Mouse (Mus musculus) retina, embryonic 14.5 days (tissue): ENCODE results near the gene Mtrex.
A peak's percentile ranks its signal among the peaks of the same experiment; 100 is the strongest.

ENCODE experiments used
- DNase-seq: peaks from one replicate; pipeline ENCODE4 v3.0.0-alpha.2; 2015; ENCODE audit warnings: low spot score

The Mtrex gene

DNA sequence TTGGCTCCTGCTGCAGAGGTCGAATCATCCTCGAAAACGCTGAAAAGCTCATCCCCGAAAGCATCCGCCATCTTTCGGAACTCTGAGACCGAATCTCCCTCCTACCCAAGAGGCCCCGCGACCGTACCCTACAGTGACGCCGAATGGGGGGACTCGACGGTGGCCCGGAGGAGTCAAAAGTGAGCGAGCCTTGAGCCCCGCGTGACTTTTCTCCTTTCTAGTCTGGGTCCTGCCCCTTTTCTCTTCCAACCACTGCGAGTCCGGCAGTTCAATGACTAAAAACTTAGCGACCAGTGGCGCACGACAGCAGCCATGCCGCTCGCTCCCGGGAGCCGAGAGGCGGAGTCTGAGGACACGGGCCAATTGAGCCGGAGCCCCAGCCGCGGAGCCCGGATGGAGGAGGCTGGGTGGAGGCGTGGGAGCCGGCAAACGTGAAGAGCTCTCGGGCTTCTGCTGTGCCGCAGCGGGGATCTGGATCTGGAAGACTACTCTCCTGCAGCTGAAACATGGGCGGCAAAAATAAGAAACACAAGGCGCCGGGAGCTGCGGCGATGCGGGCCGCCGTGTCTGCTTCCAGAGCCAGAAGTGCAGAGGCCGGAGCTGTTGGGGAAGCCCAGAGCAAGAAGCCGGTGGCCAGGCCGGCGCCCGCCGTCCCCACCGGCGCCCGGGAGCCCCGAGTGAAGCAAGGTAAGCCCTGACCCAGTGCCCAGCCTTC is at the start of gene Mtrex, which contains the start of gene Dhx29:
TSS of gene Mtrex (minus strand) at position 112 of the 715 bp plus-strand sequence.
TSS of gene Dhx29 (plus strand) at position 168 of the 715 bp plus-strand sequence.
- peak; percentile 98 for DNase-seq

DNA sequence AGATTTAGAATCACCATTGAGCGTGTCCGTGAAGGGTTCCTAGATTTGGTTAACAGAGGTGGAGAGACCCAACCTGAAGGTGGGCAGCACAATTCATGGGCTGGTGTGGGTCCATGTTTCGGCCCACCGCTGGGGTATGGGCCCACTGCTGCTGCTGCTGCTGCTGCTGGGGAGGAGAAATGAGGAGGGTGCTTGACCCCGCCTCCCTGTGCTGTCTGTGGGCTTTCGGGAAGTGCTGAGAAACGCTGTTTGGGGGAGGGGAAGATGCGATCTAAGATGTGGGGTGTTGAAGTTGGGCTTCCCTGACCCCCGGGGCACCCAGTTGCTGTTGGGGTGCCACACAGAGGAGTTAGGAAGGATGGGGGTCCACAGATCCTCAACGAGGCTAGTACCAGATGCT is 49.5 kb upstream of the Mtrex start:
- DNase-seq, result no peak

DNA sequence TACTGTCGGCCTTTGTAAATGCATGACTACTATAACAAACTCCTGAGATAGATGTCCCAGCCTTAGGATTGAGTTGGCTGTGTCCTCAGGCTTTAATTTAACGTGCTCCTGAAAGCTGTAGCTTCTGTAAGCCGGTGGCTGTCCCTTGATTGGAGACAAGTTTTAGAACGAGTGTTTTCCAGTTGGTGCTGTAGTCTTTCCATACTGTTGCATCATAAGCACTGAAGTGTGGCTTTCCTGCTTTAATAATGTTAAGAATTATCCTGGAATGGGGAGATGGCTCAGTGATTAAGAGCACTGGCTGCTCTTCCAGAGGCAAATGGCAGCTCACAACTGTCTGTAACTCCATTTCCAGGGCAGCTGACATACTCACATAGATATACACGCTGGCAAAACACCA is 40.1 kb upstream of the Mtrex start:
- DNase-seq, result no peak

DNA sequence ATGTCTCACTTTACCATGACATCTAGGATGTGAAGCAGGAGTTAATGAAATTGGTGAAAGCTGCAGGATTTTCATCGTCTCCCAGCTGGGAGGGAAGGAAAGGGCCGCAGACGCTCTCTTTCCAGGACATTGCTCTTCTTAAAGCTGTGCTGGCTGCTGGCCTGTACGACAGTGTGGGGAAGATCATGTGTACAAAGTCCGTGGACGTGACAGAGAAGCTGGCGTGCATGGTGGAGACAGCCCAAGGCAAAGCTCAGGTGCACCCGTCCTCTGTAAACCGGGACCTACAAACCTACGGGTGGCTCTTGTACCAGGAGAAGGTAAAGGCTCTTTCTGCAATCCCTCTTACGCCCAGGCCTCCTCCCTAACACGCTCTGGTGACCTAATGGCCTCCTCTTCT is 37.2 kb upstream of the Mtrex start:
- DNase-seq, result no peak

DNA sequence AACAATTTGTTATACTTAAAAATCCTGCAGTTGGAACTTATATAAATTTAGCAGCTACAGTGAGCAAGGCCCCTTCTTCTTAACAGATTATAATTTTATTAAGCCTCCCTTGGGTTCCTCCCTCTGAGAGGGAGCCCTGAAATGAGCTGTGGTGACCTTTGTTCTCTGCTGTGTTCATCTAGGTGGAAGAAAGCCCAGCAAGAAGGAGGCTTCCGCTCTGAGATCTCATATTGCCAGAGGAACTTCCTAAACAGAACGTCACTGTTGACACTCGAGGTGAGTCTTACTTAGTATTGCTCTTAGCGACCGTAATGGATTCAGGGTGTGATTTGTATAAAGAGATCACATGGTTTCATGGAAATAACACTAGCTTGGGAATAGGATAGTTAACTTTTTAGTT is 35.9 kb upstream of the Mtrex start:
- DNase-seq, result no peak

DNA sequence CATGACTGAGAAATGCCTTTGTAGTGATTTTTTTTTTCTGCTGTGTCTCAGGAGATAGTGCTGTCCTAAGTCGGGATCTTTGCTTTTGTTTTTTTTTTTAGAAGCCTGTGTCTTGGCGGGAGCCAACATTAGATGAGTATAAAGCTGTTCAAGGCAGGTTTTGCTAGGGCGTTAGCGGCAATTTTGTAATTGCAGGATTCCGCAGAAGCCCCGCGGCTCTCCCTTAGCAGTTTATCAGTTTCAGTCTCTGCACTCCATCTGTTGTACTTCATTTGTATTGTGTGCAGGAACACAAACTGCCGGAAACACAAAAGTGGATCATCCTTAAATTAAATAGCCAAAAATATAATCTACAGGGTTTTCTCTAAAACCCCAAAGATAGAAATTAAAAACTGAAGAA is 26.9 kb upstream of the Mtrex start:
- no peak for DNase-seq

DNA sequence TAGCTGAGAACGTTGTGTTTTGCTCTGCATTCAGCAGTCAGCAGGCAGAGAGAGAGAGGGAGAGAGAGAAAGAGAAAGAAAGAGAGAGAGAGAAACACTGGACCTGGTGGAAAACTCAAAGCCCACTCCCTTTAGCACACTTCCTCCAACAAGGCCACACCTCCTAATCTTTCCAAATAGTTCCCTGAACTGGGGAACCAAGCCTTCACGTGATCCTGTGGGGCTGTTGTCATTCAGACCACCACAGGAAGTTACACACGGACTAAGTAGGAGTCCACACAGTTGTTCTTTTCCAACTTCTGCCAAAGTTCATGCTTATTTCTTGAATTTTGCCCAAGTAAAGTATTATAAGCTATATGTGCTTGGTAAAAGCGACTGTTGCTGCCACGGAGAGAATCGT is 18.7 kb upstream of the Mtrex start:
- no peak for DNase-seq

DNA sequence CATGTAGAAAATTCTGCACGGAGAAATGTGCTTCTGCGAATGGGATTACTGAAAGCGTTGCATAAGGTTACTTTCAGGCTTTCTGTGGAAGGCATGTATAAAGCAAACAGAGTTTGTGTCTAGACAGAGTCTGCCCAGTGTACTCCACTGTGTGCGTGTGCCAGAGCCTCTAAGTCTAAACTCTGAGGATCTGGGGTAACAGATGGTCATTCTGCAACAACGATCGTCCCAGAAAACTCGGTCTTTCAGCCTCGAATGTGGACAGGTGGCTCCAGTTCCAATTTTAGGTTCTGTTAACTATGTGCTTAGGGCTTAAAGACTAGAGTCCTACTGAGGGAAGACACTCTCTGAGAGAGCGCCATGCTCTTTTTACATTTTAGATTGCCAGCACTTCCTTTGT is 18.1 kb upstream of the Mtrex start:
- DNase-seq, result no peak

DNA sequence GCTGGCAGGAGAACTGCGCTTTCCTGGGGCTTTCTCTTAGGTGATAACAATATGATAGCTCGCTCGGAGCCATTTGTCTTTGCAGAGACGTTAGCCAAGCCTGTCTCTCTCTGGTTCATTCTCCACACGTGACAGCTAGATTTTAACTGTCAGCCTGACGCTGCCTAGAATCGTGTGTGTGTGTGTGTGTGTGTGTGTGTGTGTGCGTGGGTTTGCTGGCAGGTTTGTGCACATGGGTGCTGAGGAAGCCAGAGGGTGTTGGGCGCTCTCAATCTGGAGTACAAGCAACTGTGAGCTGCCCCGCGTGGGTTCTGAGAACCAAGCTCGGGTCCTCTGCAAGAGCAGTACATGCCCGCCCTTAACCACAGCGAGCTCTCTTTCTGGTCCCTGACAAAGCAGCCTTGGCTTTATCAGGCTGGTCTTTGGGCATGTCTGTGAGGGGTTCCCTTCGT is 14.7 kb upstream of the Mtrex start:
- no peak for DNase-seq

DNA sequence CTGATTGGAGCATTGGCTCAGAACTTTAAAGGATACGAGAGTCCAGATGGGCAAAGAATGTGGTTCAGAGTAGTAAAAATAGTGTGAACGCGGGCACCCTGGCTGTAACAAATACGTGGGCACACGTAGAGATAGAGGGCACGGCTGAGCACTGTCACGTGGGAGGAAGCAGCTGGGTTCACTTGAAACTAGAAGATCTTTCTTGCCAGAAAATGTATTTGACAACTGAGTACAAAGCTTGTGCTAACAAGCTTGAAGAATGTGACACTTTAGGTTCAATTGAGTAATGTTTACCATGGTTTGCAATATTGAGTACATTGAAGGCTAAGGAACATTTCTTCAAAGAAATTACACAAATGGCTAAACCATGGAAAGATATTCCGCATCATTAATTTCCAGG is 10.9 kb upstream of the Mtrex start:
- no peak for DNase-seq

DNA sequence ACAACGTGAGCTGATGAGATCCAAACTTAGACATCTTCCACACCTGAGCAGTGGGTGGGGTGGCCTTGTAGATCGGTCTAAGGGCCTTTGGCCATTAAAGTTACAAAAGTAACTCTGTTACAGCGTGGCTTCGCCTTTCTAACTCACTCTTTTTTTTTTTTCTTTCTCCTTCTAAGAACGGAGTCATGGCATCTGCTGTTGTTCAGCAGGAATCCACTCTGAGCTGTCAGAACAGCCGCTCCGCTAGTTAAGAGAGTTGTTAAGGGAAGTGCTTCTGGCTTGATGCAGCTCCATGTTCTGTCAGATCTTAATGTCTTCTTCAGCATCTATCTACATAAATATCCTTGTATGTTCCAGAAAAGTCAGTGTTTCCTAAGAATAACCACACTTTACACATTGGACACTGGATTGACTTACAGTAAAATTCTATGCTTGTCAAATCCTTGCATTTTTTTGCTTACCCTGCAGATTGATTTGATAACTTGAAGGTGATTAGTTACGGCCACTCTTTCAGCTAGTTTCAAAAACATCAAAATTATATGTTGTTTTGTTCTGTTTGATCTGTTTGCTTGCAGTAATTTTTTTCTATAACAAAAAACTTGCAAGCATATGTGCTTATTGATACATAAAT is 955 bp upstream of the Mtrex start:
- DNase-seq, result peak; percentile 21

DNA sequence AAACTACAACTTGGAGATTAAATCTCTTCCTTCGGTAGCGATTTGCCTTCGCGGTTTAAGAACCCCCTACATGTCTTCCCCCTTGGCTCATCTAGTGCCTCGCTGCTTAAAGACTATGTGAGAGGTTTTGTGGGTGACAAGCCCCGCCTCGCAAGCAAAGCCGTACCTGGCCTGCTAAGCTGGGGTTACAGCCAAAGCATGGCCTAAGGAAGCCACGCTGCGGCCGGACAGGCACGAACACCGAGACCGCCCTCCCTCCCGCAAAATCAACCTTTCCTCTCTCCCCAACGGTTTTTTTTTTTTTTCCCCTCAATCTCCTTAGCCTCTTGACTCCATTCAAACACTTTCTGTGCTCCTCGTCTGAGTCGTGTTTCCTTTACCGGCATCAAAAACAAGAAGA is 402 bp downstream of the Mtrex start:
- DNase-seq, result no peak

DNA sequence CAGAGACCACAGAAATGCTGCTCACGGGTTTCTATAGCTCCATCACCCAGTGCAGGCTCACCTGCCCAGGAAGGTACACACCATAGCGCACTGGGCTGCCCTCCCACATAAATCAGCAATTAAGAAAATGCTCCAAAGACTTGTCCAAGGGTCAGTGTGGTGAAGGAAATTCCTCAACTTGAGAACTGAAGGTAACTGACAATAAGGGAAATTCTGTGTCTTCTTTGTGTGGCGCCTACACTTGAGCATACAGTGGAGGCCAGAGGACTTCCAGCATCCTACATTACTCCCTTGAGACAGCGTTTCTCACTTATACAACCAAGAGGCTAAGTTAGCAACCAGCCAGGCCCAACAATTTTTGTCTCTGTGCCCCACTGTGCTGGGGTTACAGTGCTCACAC is 1.2 kb downstream of the Mtrex start:
- peak; percentile 3 for DNase-seq

DNA sequence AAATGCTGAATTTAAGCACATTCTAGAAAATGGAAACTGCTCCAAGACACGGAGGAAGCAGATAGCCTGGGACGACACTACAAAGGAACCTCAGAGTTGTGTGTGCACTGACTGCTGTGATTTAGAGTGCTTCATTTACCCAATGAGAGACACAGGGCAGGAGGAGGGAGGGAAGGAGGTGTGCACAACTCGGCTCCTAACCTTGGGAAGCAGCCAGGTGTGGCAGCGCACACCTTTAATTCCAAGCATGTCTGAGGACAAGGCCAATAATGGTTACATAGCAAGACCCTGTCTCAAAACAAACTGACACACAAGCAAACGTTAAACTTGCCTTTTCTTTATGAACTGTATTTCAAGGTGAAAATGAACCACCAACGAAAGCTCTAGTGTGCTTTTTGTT is 1.9 kb downstream of the Mtrex start:
- DNase-seq, result no peak

DNA sequence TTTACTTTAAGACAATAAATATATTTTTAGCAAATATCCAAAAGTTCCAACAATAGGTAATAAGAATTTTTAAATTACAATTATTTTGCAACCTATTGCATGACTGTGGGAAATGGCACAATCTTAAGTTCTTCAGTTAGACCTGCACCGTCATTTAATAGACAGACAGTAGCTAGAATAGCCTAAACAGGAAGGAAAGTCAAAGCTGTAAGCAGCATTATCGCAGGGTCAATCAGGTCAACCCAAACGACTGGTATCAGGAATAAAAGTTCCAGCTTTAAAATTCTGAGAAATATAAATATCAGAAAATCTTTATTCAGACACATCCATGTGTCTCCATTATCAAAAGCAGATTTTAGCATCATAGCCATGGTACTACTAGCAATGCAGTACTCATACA is 6.3 kb downstream of the Mtrex start:
- no peak for DNase-seq

DNA sequence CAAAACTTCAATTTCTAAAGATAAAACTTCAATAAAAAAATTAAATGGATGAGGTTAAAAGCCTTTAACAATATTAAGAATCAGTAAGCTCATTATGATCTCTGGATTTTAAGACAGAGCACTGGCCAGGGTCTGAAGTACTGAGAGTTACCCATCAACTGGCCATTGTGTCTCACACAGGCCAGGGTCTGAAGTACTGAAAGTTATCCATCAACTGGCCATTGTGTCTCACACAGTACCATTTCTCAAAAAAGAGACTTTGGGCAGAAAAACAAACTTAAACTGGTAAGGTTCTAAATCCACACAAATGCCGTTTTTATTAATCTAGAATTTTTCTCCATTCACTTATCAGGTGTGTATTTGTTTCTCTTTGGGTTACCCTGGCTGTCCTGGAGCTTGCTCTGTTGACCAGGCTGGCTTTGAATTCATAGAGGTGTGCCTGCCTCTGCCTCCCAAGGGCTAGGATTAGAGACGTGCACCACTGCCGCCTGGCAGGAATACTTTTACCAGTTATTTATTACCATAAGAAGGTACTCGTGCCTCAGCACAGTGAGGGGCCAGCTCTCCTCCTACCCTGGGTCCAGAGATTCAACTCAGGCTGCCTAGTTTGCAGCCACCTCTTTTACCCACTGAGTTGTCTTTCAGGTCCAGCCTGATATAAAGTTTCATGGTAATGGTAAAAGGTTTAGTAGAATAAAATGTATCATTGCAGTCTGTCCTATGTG is 7.9 kb downstream of the Mtrex start:
- no peak for DNase-seq

DNA sequence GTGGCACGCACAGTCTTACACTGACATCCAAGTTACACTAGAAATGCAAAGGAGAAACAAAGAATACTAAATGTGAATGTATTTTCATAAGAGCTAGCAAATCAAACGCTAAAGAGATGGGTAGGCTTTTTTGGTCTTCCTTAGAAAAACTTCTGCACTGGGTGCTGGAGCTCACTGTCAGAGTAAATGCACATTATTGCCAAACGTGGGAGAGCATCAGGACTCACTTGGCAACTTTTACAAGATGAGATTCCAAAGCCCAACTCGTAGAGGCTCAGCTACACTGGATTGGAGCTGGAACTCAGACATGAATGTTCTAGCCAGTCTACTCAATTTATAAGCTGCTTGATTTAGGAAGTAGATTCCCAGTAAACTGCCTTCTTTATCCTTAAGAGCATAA is 16.8 kb downstream of the Mtrex start:
- DNase-seq, result no peak

DNA sequence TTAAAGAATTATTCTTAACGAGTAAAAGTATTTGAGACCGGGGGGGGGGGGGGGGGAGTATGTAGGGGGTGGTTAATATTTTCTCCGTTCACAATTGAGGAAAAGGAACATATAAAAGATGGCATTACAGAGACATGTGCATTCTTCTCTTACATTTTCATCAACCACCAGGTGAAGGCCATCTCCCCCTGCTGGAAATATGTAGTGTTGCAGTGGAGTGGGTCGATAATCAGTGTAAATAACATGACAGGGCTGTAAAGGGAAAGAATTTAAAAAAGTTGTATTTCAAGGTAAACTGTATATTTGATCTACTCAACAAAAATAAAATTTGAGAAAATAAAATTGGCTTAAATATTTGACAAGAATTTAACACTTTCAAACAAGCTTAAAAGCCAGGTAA is 17.5 kb downstream of the Mtrex start:
- peak; percentile 73 for DNase-seq

DNA sequence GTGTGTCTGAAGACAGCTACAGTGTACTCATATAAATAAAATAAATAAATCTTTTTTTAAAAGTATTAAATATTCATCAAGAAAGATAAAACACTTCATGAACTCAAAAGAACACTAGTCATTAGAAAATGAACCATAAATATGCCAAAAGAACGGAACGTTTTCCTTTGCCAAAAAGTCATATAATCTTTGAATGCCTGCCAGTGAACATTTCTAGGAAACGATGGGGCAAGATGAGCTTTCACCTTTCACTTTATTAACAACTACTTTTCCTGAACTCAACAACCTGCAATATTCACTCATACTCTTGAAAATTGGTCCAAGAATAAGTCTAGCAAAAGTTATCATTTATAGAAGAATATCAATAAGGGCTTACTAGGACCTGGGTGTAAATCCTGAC is 25.0 kb downstream of the Mtrex start:
- no peak for DNase-seq

DNA sequence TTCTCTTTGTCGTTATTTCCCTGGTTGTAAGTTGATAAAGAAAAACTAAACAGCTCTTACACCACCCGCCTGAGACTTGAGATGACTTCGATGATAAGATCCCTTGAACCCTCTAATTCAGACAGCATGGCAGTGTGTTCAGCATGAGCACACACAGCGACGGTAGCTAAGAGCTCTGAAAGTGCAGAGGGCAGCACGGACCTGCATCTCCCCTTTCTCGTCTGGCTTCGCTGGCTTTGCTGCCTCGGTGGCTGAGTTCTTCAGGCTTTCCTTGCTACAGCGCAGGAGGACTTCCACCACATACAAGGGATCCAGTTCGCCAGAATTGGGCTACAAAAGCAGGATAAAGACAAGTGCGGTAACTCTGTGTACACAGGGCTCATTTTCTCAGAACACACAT is 40.0 kb downstream of the Mtrex start:
- no peak for DNase-seq

DNA sequence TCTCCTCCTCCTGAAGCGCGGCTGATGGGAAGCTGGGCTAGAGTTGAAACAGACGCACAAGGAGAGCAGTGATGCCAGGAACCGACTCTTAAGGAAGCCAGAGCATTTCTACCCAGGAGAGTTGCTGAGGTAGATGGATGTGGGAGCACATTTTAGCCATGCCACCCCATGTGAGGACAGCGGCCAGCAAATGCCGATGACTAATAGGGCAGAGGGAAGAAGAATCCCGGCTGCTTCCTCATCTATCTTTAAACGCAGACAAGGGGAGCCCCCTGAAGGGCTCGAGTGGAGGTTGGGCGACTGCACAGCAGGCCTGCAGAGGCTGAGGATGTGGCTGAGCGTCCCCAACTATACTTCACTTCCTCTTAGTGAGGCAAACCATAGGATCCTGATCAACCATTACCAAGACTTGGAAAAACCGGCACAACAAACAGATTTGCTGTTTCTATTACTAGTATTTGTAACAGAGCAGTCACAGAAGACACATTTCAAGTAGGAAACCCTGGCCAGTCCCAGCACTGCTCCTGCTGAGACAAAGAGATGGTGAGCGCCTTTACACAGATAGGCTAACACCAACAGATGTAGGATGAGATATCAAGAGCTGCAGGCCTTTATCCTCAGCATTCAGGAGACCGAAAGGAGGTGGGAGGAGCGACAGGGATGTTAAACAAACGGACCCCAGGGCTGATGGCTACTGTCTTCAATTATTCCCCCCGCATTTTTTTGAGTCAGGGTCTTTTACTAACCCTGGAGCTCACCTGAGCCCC is 55.5 kb downstream of the Mtrex start:
- DNase-seq, result no peak

DNA sequence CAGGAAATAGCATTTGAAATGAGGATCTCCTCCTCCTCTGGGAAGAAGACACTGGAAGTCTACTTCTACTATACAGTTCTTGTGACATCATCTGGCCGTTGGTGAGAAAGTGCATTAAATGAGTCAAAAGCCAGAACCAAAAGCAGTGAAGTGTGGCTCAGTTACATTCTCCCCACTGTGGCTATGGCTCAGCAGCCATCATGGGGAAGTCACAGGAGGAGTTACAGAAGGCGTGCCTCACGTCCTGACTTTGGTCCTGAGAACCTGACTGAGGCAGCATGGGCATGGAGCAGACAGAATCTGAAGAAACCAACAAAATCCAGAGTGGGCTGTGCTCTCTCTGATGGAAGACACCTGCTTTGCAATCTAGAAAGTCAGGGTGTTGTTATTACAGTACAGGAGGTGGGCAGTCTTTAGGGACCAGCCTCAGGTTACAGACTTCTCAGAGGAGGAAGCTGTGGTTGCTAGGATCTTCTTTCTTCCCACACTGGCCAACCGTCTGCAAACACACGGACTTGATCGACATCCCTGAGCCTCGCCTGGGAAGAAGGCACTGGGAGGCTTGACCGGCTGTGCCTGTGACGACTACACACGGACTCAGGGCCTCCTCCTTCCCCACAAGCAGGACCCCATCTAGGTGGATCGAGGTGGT is 57.0 kb downstream of the Mtrex start:
- no peak for DNase-seq
